Mouse (Mus musculus) MEL-GATA-1-ER (cell line): ENCODE results near the gene Tbc1d9.

ENCODE experiments used
- DNase-seq: peaks from one replicate; pipeline ENCODE4 v3.0.0-alpha.2; 2012; ENCODE audit warnings: low read depth; ENCODE audit errors: extremely low read depth

Tbc1d9 gene

DNA sequence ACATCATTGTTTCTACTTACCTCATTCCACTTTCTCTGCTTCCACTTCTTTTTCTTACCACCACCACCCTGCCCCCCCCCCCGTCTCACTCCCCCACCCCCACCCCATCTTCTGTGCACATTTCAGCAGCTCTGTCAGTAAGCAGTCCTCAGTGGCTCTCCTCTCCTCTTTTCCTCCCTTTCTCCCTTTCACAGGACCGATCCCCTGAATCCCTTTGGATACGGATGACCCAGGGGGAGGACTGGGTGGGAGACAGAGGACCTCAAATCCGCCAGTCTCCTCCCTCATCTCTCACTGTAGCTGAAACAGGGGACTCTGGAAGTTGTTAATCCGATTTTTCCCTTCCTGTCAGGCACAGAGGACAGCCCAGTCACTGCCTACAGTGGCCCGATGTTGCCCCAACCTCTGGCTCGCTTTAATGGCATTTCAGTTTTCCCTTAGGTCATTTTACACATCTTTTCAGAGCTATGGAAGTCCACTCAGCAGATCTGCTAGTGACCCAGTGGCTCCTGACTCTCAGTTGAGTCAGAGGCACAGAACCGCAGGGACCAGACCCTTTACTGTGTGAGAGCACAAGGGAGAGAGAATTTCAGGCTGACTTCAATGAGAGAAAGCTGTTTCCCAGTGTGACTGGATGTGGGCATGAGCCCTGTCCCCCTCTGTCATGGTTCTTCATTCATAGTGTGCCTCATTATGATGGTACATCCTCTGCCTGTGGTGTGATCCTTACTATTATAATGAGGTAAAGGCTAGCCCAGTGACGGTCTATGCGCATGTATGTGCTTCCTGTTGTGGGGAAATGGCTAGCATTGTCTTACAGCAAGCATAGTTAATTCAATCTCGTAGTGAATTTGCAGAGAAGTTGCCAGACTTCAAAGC lies 12.4 kb downstream of the Tbc1d9 start:
- DNase-seq = no peak

DNA sequence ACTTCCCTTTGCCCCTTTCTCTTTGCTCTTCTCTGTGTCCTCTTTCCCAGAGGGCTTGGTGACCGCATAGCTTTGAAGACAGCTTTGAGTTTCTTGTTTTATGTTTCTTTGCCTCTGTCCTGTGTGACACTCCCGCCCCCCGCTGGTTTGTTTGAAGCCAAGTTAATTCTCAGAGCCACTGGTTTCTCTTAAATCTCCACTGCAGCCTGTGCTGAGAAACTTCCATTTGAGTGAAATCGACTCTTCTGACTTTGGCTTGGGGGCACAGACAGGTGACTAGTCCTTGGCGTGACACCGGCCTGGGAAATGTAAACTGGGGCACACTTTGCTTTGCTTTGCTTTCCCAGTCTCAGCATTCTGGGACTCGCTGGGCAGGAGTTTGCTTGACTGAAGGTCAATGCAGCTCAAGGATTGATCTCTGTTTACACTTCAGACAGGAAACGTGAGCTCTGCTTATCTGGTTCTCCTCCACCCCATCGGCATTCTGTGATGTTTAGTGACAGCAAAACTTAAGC lies 13.1 kb downstream of the Tbc1d9 start:
- DNase-seq = no peak

DNA sequence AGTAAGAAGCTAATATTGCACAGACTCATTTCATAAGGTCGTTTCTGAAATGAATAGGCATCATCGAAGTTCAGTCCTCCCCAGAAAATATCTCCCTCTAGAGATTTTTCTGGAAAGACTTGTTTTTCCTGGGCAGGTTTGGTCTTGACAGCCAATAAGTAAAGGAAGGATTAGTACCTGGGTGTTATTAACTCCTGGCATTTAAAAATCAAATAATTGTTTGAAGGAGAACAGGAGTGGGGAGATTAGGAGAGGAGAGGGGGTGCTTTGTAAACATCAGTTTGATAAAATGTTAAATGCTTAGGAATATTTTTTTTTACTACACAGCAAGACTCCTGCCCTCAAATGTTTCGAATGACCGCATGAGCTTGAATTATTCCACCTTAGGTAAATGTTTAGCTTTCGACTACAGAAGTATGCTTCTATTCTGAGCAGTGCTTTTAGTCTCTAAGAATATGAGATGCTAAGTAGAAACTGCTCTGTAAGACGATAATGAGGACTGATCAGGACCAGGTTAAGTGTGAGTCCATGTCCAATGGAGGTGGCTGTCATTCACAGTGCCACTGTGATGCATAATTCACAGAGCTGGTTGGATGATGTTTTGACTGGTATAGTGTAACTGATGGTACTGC lies 16.8 kb downstream of the Tbc1d9 start:
- DNase-seq = no peak

DNA sequence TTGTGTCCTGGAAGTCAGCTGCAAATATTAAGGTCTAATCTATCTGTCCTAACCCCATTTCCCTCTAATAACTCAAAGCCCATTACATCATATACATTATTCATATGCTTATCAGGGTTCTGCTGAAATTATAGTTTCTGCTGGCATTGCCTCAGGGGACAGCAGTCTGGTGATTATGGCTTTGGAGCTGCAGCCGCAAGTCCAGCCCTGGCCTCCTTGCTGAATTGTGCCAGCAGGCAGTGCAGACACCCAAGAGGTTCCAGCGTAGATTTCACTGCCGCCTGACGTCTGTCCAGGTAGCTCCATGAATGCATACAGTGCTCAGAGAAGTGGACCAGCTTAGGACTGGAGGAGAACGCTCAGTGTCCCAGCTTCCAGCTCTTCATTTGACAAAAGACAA lies 17.6 kb downstream of the Tbc1d9 start:
- no peak for DNase-seq

DNA sequence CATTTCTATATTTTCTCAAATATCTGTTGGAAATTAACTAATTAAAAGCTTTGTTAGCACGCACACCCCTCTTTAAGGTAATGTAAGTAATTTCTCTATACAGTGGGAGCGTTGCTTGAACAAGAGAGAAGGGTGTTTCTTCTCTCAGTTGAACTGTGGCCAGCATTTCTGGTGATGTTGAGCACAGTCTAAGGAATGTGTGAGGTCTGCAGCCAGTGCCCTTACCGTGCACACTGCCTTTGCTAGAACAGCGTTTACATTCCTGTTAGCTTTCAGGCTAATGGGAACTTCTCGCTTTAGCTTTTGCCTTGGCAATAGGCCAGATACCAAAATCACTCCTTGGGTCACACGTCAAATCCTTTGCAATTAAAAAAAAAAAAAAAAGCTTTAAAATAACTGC lies 21.2 kb downstream of the Tbc1d9 start:
- DNase-seq = no peak

DNA sequence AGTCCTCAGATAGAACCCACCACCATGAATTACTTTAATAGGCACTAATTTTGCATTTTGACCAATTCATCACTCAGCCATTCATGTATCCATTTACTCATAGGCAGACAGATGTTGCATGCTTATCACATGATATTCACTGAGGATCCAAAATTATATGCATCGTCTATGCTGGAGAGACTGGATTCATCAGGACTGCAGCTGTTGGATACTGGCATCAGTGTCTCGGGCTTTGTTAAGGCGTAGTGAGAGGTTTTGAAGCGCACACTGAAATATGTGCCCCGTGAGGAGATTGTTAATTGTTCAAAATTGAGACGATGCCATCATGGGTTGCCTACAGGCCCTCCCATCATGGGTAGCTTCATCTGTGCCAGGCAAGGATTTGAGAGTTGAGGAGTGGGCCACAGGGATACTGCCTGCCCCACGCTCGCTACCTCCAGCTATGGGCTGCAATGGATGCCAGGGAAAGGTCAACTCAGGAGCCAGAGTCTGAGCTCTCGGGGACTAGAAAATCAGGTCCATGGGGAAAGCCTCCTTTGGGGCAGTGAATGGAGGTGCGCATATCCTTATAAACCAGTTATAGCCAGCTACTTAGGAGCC lies 22.3 kb downstream of the Tbc1d9 start:
- no peak for DNase-seq

DNA sequence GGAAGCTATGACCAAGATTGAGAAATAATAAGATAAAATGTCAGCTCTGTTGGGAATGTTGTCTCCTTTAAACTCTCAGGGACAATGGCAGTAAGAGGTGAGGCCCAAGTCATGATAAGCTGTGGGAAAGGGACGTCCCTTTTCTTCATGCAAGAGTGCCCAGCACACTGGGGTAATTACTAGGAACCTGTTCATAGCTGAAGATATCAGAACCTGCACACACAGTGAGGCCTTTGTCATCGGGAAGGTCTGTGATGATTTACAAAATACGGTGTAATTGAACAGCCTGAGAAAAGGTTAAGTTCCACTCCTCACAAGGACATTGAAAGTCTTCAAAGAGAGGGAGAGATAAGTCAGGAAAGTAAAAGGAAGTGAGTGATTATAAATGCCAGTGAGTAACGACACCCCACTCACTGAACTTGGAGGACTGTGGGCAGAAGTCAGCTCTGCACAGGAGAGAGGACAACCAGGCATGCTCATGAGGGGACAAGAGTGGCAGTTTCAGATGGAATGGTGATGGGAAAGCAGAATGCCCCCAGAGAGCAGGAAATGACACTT lies 24.5 kb downstream of the Tbc1d9 start:
- no peak for DNase-seq

DNA sequence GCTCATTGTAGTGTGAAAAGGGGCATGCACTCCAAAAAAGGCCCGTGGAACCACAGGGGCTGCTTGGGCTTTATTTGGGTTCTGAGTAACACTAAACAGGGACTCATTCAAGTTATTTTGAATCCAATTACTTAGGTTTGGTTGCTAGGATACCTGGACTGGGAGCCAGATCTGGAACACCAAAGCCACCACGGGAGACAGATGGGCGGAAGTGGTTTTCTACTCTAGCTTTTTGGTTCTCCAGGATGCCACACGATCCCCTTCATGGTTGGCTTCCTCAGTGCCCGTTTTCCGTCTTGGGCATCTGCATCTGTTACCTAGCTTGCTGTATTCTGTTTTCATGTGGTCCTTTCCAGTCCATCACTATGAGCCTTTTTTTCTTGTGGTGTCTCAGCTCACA lies 30.9 kb downstream of the Tbc1d9 start:
- DNase-seq = no peak

DNA sequence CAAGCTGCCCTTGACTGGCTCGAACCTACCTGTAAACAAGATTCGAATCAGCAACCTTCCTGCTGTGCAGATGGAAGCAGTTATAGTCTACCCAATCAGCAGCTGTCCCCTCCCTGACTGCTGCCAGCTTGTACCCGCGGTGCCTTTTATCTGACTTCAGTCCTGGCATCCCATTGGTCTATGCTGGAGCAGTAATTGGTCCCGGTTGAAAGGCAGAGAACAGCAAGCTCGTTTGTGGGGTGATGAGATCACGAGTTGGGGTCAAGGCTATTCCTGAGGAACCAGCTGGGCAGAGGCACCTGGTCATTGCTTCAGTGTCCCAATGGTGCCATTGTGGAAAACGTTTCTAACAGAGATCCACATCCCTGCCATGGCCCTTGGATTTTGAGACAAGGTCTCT lies 34.6 kb downstream of the Tbc1d9 start:
- DNase-seq = no peak

GRCm38 (mm10) chr8:83200191-83201177 lies 35.3 kb downstream of the Tbc1d9 start:
- DNase-seq = no peak

DNA sequence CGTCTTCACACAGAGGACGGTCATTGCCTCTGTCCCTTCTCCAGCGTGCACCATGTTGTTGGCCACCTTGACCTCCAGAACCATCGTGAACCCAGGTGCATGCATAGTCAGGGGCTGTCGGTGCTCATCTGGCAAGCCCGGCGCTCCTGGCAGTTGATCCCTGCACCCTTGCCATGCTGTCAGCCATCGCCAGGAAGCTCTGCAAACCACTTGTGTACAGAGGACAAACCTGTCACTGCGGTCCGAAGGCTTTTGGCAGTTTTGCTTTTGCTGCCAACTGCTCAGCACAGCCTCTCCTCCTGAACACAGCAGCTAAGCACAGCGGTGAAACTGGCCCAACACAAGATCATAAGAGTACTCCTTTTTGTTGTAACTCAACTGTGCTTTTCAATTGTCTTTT lies 37.8 kb downstream of the Tbc1d9 start:
- DNase-seq = no peak

GRCm38 (mm10) chr8:83205907-83206306 lies 40.8 kb downstream of the Tbc1d9 start:
- DNase-seq = no peak

DNA sequence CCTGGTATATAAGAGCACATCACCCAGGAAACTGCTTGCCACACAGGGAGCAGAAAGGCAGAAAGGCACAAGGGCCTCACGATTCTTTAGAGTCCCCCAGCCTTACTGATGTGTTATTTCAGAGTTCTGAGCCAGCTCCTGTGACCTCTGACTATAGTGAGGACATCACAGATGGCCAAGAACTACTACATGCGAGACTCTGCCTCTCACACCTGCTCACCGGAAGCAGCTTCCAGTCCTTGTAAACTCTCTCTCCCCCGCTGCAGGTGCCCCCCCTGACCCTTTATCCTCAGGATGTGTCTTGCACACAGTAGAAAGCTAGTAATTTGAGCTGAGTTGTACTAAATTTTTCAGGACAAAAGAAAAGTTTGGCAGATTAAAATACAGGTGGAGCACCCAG lies 44.4 kb downstream of the Tbc1d9 start:
- DNase-seq = no peak

DNA sequence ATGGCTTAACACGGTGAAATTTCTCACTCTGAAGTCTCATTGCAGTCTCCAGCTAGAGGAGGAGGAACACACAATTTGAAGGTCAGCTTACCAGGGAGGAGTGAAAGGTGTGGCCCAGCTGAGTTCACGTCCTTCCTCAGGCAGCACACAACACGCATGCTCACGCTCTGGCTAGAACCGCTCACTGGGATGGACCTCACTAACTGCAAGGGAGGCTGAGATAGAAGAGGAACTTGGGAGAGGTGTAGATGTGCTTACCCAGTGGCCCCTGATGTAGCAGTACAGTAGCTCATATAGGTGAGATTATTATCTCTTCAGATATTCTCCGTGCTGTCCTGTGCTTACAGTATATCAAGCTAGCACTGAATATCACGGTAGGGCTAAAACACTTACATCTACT lies 45.5 kb downstream of the Tbc1d9 start:
- no peak for DNase-seq

DNA sequence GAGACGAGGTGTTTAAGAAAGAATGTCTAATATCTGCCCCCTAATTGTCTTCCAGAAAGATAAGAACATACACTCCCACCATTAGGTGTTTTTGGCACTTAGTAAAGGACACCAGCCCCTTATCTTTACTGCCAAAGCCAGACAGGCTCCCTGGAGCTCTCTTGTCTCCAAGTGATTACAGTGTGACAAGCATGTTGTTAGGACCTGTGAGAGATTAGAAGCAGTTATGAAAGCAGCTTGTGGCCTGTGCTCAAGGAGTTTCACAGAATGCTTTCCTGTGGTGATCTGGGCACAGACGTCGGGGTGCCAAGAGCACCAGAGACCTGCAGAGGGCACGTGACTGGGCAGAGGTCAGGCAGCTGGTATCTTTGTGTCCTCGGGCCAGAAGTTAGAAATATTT lies 49.9 kb downstream of the Tbc1d9 start:
- peak; percentile 55 for DNase-seq

DNA sequence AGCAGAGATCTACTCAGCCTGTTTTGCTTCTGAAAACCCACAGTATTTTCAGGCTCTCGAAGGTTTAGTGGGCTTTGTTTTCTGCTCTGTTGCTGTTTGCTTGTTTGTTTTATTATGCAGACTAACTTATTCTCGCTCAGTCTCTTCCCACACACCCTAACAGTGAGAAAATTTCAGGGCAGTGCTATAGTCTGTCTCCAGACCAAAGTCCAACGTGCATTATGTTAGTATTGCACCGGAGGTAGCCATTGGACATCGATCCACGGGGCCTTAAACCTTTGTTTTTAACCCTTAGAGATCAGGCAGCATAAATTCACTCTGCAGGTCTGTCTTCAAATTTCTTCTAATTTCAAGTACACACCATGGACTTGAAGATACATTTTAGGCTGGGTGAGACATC lies 51.4 kb downstream of the Tbc1d9 start:
- no peak for DNase-seq

- DNase-seq = no peak
These were observed 52.0 kb downstream of the Tbc1d9 start for GRCm38 (mm10) chr8:83217196-83217595.

- no peak for DNase-seq
These were observed 52.7 kb downstream of the Tbc1d9 start for GRCm38 (mm10) chr8:83217891-83218290.

DNA sequence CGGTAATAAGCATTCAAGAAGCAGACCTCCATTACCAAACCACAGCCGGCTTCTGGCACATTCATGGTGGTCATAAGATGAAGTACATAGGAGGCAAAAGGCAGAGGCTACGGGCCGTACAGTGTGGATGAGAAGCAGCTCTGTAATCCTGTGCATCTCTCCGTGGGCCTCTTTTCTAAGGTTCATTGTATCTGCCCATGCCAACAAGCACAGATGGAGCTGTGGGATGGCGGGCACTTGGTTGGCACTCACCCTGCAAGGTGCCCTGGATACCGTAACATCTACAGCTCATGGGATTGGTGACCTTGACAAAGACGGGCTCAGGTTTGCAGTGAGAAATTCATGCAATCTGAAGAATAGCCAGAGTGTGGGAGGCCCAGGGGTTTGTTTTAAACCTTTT lies 54.2 kb downstream of the Tbc1d9 start:
- DNase-seq = no peak

DNA sequence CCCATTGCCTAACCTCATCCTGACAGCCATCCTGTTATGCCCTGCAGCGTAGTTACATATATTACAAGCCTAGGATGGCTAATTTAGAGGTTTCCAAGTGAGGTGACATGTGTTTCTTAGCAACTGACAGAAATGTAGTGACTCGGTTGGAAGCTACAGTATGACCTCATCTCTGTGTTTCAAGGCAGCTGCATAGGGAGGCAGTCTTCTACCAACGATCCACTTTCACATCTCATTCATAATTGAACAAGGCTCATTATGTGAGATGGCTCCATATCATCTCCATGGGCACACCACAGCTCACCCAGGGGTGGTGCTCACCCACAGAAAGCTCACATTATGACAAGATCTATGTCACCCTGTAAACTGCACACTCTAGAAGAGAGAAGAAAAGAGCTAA lies 55.6 kb downstream of the Tbc1d9 start:
- DNase-seq = no peak
